In the genomic region with DNA sequence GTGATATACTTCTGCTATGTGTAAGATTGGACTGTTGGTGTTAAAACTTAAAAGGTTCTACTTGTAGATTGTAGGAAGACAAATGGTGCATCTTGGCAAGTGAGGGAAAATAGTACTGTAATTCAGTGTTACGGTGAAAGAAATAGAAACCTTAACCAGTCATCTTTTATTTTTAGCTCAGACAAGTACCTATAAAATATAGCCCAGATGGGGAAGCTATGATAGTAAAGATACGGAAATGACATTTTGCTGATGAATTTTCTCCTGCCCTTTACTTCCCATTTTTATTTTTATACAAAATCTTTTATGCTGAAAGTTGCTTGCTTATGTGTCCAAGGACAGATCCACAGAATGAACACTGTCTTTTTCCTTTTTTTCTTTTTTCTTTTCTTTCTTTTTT, we compare ENCODE assay signal across 18 mouse cellular contexts.
A peak's percentile ranks its signal among the peaks of the same experiment; 100 is the strongest.
DNase-seq lines count a peak whose midpoint lies in the region; ATAC-seq lines count a peak whose summit lies in the region.
"Had no signal": no experiment of that assay in that cellular context is flagged by ENCODE, and none has a peak within 500 bp of the region (broad histone marks: within the 10 kb centered on the region; RNA-seq: fewer than 3 reads in every experiment).

No protein-coding gene starts in this region.

- peak; percentile 40; the same call in 1 of the 2 replicates for ATAC-seq in granulocyte monocyte progenitor cell, adult 5-6 weeks (replicated peaks; ENCODE audit: poor library complexity, severe bottlenecking)
- ATAC-seq in megakaryocyte progenitor cell, adult 5-6 weeks (replicated peaks; ENCODE audit: poor library complexity), result peak; percentile 71
- ATAC-seq: forebrain, embryonic 15.5 days; hindbrain, postnatal 0 days; inflammation-experienced regulatory T-cells, adult 6 months; intestine, embryonic 16.5 days; Patski had no signal

- peak; percentile 6 for DNase-seq in MEL-GATA-1-ER (ENCODE audit: extremely low read depth, low read depth)
- DNase-seq in right cerebral cortex, postnatal 4 days, result no peak
- no peak for DNase-seq in natural killer cell, adult 2 months (ENCODE audit: low spot score in 2 of 2)
- DNase-seq in lung, postnatal 25 days (ENCODE audit: low spot score), result no peak
- DNase-seq: adrenal gland, postnatal 10 days; adrenal gland, postnatal 36 days; cerebellum, adult 18-20 months; cerebellum, adult 9-10 months; cerebellum, postnatal 14 days; gastrocnemius, postnatal 36 days; heart, adult 11 months had no signal
